Mouse (Mus musculus) thymus, adult 2 months (tissue): Measurements from ENCODE around the gene Tspan32. TPM values are rescaled to one million over a fixed set of nuclear protein-coding genes. Genes with fewer than 3 reads are reported as not detected.

Experiments
- DNase-seq: peaks from one replicate; pipeline ENCODE4 v3.0.0; 2021
- H3K27ac ChIP-seq: fragments of 200-500 bp; 2 replicates; pipeline ENCODE4 v1.5.1; 2012; ENCODE audit warnings: low read length, control low read depth; ENCODE audit not compliant: control insufficient read depth, insufficient read depth
- H3K27me3 ChIP-seq: fragments of 200-500 bp; 2 replicates; pipeline ENCODE4 v1.6.1; 2012; ENCODE audit warnings: mild to moderate bottlenecking, low read length, moderate library complexity, mixed read lengths; ENCODE audit not compliant: control insufficient read depth, insufficient read depth
- H3K36me3 ChIP-seq: fragments of 200-500 bp; 2 replicates; pipeline ENCODE4 v1.6.1; 2012; ENCODE audit warnings: mild to moderate bottlenecking, low read length, moderate library complexity; ENCODE audit not compliant: control insufficient read depth, insufficient read depth
- H3K4me1 ChIP-seq: fragments of 200-500 bp; replicated peaks from 2 replicates; pipeline ENCODE4 v1.6.1; 2012; ENCODE audit warnings: low read length; ENCODE audit not compliant: control insufficient read depth, insufficient read depth
- H3K4me3 ChIP-seq: fragments of 200-500 bp; 2 replicates; pipeline ENCODE4 v1.5.1; 2012; ENCODE audit warnings: mild to moderate bottlenecking, low read length, control low read depth, moderate library complexity; ENCODE audit not compliant: control insufficient read depth, insufficient read depth
- CTCF ChIP-seq: fragments of 200-500 bp; IDR thresholded peaks from 2 replicates; pipeline ENCODE4 v1.5.1; 2012; ENCODE audit warnings: mild to moderate bottlenecking, control low read depth, low read length, moderate library complexity, borderline replicate concordance; ENCODE audit not compliant: control insufficient read depth, poor library complexity, insufficient read depth; ENCODE audit errors: extremely low read depth
- POLR2A ChIP-seq: fragments of 200-500 bp; IDR thresholded peaks from 2 replicates; pipeline ENCODE4 v1.6.1; 2012; ENCODE audit warnings: mild to moderate bottlenecking, low read length, control low read depth, moderate library complexity; ENCODE audit not compliant: control insufficient read depth, poor library complexity, insufficient read depth; ENCODE audit errors: extremely low read depth
- WGBS: fragments of 180-500 bp; shearing (Covaris S2); methylation state at CpG from one replicate; pipeline ENCODE4 v1.1.7; 2018; 5-methylcytosine and 5-hydroxymethylcytosine counted together
- polyA plus RNA-seq: library from polyadenylated mRNA; depleted of rRNA; stranded (reverse); fragments of >200 nt; gene quantifications from 2 replicates; pipeline ENCODE4 v1.2.3, GENCODE M21; 2012

The Tspan32 gene
- polyA plus RNA-seq, 1 experiment = 92.3 TPM

GRCm38 (mm10) chr7:143055499-143056186, 50.8 kb downstream of the Tspan32 start:
- H3K4me1 ChIP-seq = peaks cover 40% of the 10 kb centered on the region
- no peaks in the 10 kb centered on the region for H3K36me3 ChIP-seq
- H3K27me3 ChIP-seq = no peaks in the 10 kb centered on the region
- no peak for DNase-seq
- no peak overlapping the region for H3K4me3 ChIP-seq
- TF ChIP-seq CTCF (no peak), POLR2A (no peak)
- WGBS = 33% methylated on average over 11 of the region's 11 CpGs
- H3K27ac ChIP-seq = no peak overlapping the region

GRCm38 (mm10) chr7:143057023-143057422, 52.2 kb downstream of the Tspan32 start:
- no peaks in the 10 kb centered on the region for H3K27me3 ChIP-seq
- no peak overlapping the region for H3K27ac ChIP-seq
- peaks cover 40% of the 10 kb centered on the region for H3K4me1 ChIP-seq
- H3K4me3 ChIP-seq = no peak overlapping the region
- no peaks in the 10 kb centered on the region for H3K36me3 ChIP-seq
- TF ChIP-seq CTCF (no peak), POLR2A (no peak)
- WGBS = 73% methylated on average over 5 of the region's 5 CpGs
- DNase-seq = no peak

GRCm38 (mm10) chr7:143057667-143058220, 52.9 kb downstream of the Tspan32 start:
- Histone ChIP-seq H3K27ac (no peak overlapping the region; the same call in 1 of the 2 replicates), H3K27me3 (no peaks in the 10 kb centered on the region), H3K4me3 (no peak overlapping the region), H3K4me1 (peaks cover 37% of the 10 kb centered on the region), H3K36me3 (peaks cover 4% of the 10 kb centered on the region)
- TF ChIP-seq CTCF (no peak), POLR2A (no peak)
- WGBS = 83% methylated on average over 9 of the region's 9 CpGs
- no peak for DNase-seq

GRCm38 (mm10) chr7:143058221-143058697, 53.4 kb downstream of the Tspan32 start:
- H3K4me3 ChIP-seq = no peak overlapping the region
- H3K4me1 ChIP-seq = peaks cover 37% of the 10 kb centered on the region
- no peak for TF ChIP-seq CTCF
- TF ChIP-seq POLR2A = no peak
- 42% methylated on average over 5 of the region's 5 CpGs for WGBS
- peaks cover 9% of the 10 kb centered on the region for H3K36me3 ChIP-seq
- no peaks in the 10 kb centered on the region for H3K27me3 ChIP-seq
- DNase-seq = no peak
- H3K27ac ChIP-seq = peak overlapping the region; percentile 12; the same call in 1 of the 2 replicates

GRCm38 (mm10) chr7:143059202-143059870, 54.5 kb downstream of the Tspan32 start:
- no peak for TF ChIP-seq POLR2A
- TF ChIP-seq CTCF = no peak
- 50% methylated on average over 5 of the region's 5 CpGs for WGBS
- Histone ChIP-seq H3K27ac (no peak overlapping the region), H3K4me3 (no peak overlapping the region), H3K27me3 (no peaks in the 10 kb centered on the region), H3K4me1 (peaks cover 29% of the 10 kb centered on the region), H3K36me3 (peaks cover 13% of the 10 kb centered on the region)
- DNase-seq = no peak

GRCm38 (mm10) chr7:143062704-143063103, 57.9 kb downstream of the Tspan32 start:
- no peaks in the 10 kb centered on the region for H3K27me3 ChIP-seq
- H3K36me3 ChIP-seq = peaks cover 16% of the 10 kb centered on the region
- 80% methylated on average over 2 of the region's 2 CpGs for WGBS
- H3K4me1 ChIP-seq = peaks cover 17% of the 10 kb centered on the region
- no peak overlapping the region for H3K4me3 ChIP-seq
- TF ChIP-seq POLR2A (no peak), CTCF (no peak)
- DNase-seq = no peak
- H3K27ac ChIP-seq = no peak overlapping the region
